Mouse (Mus musculus): ENCODE measurements around the gene Eml2. TPM values are rescaled to one million over a fixed set of nuclear protein-coding genes. Genes with fewer than 3 reads are reported as not detected.

Gene Eml2
- polyA plus RNA-seq, 1 experiment from 2014 or later: 3.4 TPM

GRCm38 (mm10) chr7:19224933-19225332 is 48.7 kb downstream of the Eml2 start:
- H3K27me3 ChIP-seq (replicated peaks; ENCODE audit: control insufficient read depth, insufficient read depth, low read length): no peaks in the 10 kb centered on the region
- ATAC-seq (no peak), DNase-seq (ENCODE audit: low spot score) (no peak)
- peaks cover 13% of the 10 kb centered on the region for H3K4me1 ChIP-seq (ENCODE audit: control insufficient read depth, insufficient read depth, low read length)
- H3K9ac ChIP-seq (ENCODE audit: low read length): no peak overlapping the region
- no peak overlapping the region for H3K4me2 ChIP-seq (ENCODE audit: low read length)
- H3K27ac ChIP-seq (ENCODE audit: low read depth, low read length): no peak overlapping the region
- no peaks in the 10 kb centered on the region for H3K9me3 ChIP-seq (replicated peaks; ENCODE audit: control insufficient read depth, low read length)
- no peaks in the 10 kb centered on the region for H3K36me3 ChIP-seq (ENCODE audit: control insufficient read depth, insufficient read depth, low read length)
- H3K4me3 ChIP-seq (ENCODE audit: low read depth, low read length): no peak overlapping the region
- 76% methylated on average over 4 of the region's 4 CpGs for WGBS

GRCm38 (mm10) chr7:19226817-19227797 is 50.9 kb downstream of the Eml2 start:
- Histone ChIP-seq H3K27ac (ENCODE audit: low read depth, low read length) (peak overlapping the region; percentile 100), H3K9me3 (replicated peaks; ENCODE audit: control insufficient read depth, low read length) (no peaks in the 10 kb centered on the region), H3K4me3 (ENCODE audit: low read depth, low read length) (peak overlapping the region; percentile 39), H3K4me1 (ENCODE audit: control insufficient read depth, insufficient read depth, low read length) (peaks cover 13% of the 10 kb centered on the region), H3K27me3 (replicated peaks; ENCODE audit: control insufficient read depth, insufficient read depth, low read length) (no peaks in the 10 kb centered on the region), H3K4me2 (ENCODE audit: low read length) (peak overlapping the region; percentile 65), H3K9ac (ENCODE audit: low read length) (peak overlapping the region; percentile 58), H3K36me3 (ENCODE audit: control insufficient read depth, insufficient read depth, low read length) (0 out of 2 replicates have a peak, but pooled peaks cover 4% of the 10 kb centered on the region)
- peak; percentile 54 for DNase-seq (ENCODE audit: low spot score)
- WGBS: 20% methylated on average over 20 of the region's 20 CpGs
- peak; percentile 18 for ATAC-seq

GRCm38 (mm10) chr7:19227883-19228792 is 51.9 kb downstream of the Eml2 start, which contains the start of gene Opa3:
Opa3 (plus strand) TSS chr7:19228334.
- peak within 1 kb of the TSS; percentile 94 for H3K4me2 ChIP-seq (ENCODE audit: low read length)
- under 1% methylated on average over 87 of the region's 91 CpGs for WGBS
- no peaks in the 10 kb centered on the region for H3K27me3 ChIP-seq (replicated peaks; ENCODE audit: control insufficient read depth, insufficient read depth, low read length)
- peaks cover 13% of the 10 kb centered on the region for H3K4me1 ChIP-seq (ENCODE audit: control insufficient read depth, insufficient read depth, low read length)
- H3K4me3 ChIP-seq (ENCODE audit: low read depth, low read length): peak within 1 kb of the TSS; percentile 39
- DNase-seq (ENCODE audit: low spot score) (peak; percentile 100), ATAC-seq (peak; percentile 94)
- H3K36me3 ChIP-seq (ENCODE audit: control insufficient read depth, insufficient read depth, low read length): 0 out of 2 replicates have a peak, but pooled peaks cover 4% of the 10 kb centered on the region
- H3K27ac ChIP-seq (ENCODE audit: low read depth, low read length): peak within 1 kb of the TSS; percentile 100
- H3K9me3 ChIP-seq (replicated peaks; ENCODE audit: control insufficient read depth, low read length): no peaks in the 10 kb centered on the region
- peak within 1 kb of the TSS; percentile 80 for H3K9ac ChIP-seq (ENCODE audit: low read length)

- H3K27me3 ChIP-seq (replicated peaks; ENCODE audit: control insufficient read depth, insufficient read depth, low read length): no peaks in the 10 kb centered on the region
- H3K4me3 ChIP-seq (ENCODE audit: low read depth, low read length): peak overlapping the region; percentile 39
- no peaks in the 10 kb centered on the region for H3K9me3 ChIP-seq (replicated peaks; ENCODE audit: control insufficient read depth, low read length)
- peak overlapping the region; percentile 94 for H3K4me2 ChIP-seq (ENCODE audit: low read length)
- DNase-seq (ENCODE audit: low spot score) (no peak), ATAC-seq (no peak)
- H3K27ac ChIP-seq (ENCODE audit: low read depth, low read length): peak overlapping the region; percentile 70; the same call in 1 of the 2 replicates
- 0 out of 2 replicates have a peak, but pooled peaks cover 4% of the 10 kb centered on the region for H3K36me3 ChIP-seq (ENCODE audit: control insufficient read depth, insufficient read depth, low read length)
- WGBS: under 1% methylated on average over 14 of the region's 14 CpGs
- H3K4me1 ChIP-seq (ENCODE audit: control insufficient read depth, insufficient read depth, low read length): peaks cover 13% of the 10 kb centered on the region
- peak overlapping the region; percentile 75 for H3K9ac ChIP-seq (ENCODE audit: low read length)
Observed at GRCm38 (mm10) chr7:19228793-19229148, 52.5 kb downstream of the Eml2 start.

GRCm38 (mm10) chr7:19229404-19229803 is 53.2 kb downstream of the Eml2 start:
- ATAC-seq (no peak), DNase-seq (ENCODE audit: low spot score) (no peak)
- H3K9ac ChIP-seq (ENCODE audit: low read length): peak overlapping the region; percentile 75
- peak overlapping the region; percentile 39 for H3K4me3 ChIP-seq (ENCODE audit: low read depth, low read length)
- peak overlapping the region; percentile 94 for H3K4me2 ChIP-seq (ENCODE audit: low read length)
- 53% methylated on average over 5 of the region's 5 CpGs for WGBS
- no peaks in the 10 kb centered on the region for H3K27me3 ChIP-seq (replicated peaks; ENCODE audit: control insufficient read depth, insufficient read depth, low read length)
- H3K36me3 ChIP-seq (ENCODE audit: control insufficient read depth, insufficient read depth, low read length): 0 out of 2 replicates have a peak, but pooled peaks cover 4% of the 10 kb centered on the region
- no peaks in the 10 kb centered on the region for H3K9me3 ChIP-seq (replicated peaks; ENCODE audit: control insufficient read depth, low read length)
- peaks cover 13% of the 10 kb centered on the region for H3K4me1 ChIP-seq (ENCODE audit: control insufficient read depth, insufficient read depth, low read length)
- 0 out of 2 replicates have a peak overlapping the region, but pooled peaks have one; percentile 70 for H3K27ac ChIP-seq (ENCODE audit: low read depth, low read length)

GRCm38 (mm10) chr7:19230041-19230580 is 53.9 kb downstream of the Eml2 start:
- H3K4me1 ChIP-seq (ENCODE audit: control insufficient read depth, insufficient read depth, low read length): peaks cover 13% of the 10 kb centered on the region
- H3K4me3 ChIP-seq (ENCODE audit: low read depth, low read length): no peak overlapping the region
- no peak overlapping the region for H3K9ac ChIP-seq (ENCODE audit: low read length)
- H3K27ac ChIP-seq (ENCODE audit: low read depth, low read length): no peak overlapping the region
- WGBS: 98% methylated on average over 2 of the region's 2 CpGs
- 0 out of 2 replicates have a peak, but pooled peaks cover 4% of the 10 kb centered on the region for H3K36me3 ChIP-seq (ENCODE audit: control insufficient read depth, insufficient read depth, low read length)
- H3K9me3 ChIP-seq (replicated peaks; ENCODE audit: control insufficient read depth, low read length): no peaks in the 10 kb centered on the region
- H3K4me2 ChIP-seq (ENCODE audit: low read length): no peak overlapping the region
- no peaks in the 10 kb centered on the region for H3K27me3 ChIP-seq (replicated peaks; ENCODE audit: control insufficient read depth, insufficient read depth, low read length)
- ATAC-seq (no peak), DNase-seq (ENCODE audit: low spot score) (no peak)

- Histone ChIP-seq H3K4me2 (ENCODE audit: low read length) (no peak overlapping the region), H3K9ac (ENCODE audit: low read length) (no peak overlapping the region), H3K4me3 (ENCODE audit: low read depth, low read length) (no peak overlapping the region), H3K9me3 (replicated peaks; ENCODE audit: control insufficient read depth, low read length) (no peaks in the 10 kb centered on the region), H3K27ac (ENCODE audit: low read depth, low read length) (no peak overlapping the region), H3K36me3 (ENCODE audit: control insufficient read depth, insufficient read depth, low read length) (0 out of 2 replicates have a peak, but pooled peaks cover 4% of the 10 kb centered on the region), H3K4me1 (ENCODE audit: control insufficient read depth, insufficient read depth, low read length) (peaks cover 13% of the 10 kb centered on the region), H3K27me3 (replicated peaks; ENCODE audit: control insufficient read depth, insufficient read depth, low read length) (no peaks in the 10 kb centered on the region)
- DNase-seq (ENCODE audit: low spot score): no peak
- 92% methylated on average over 5 of the region's 5 CpGs for WGBS
- ATAC-seq: no peak
Observed at GRCm38 (mm10) chr7:19230899-19231298, 54.7 kb downstream of the Eml2 start.

GRCm38 (mm10) chr7:19231849-19232248 is 55.6 kb downstream of the Eml2 start:
- H3K4me3 ChIP-seq (ENCODE audit: low read depth, low read length): no peak overlapping the region
- H3K27ac ChIP-seq (ENCODE audit: low read depth, low read length): no peak overlapping the region
- no peak overlapping the region for H3K9ac ChIP-seq (ENCODE audit: low read length)
- 0 out of 2 replicates have a peak, but pooled peaks cover 4% of the 10 kb centered on the region for H3K36me3 ChIP-seq (ENCODE audit: control insufficient read depth, insufficient read depth, low read length)
- no peaks in the 10 kb centered on the region for H3K9me3 ChIP-seq (replicated peaks; ENCODE audit: control insufficient read depth, low read length)
- no peak overlapping the region for H3K4me2 ChIP-seq (ENCODE audit: low read length)
- H3K27me3 ChIP-seq (replicated peaks; ENCODE audit: control insufficient read depth, insufficient read depth, low read length): no peaks in the 10 kb centered on the region
- DNase-seq (ENCODE audit: low spot score) (no peak), ATAC-seq (no peak)
- WGBS: 93% methylated on average over 3 of the region's 3 CpGs
- peaks cover 10% of the 10 kb centered on the region for H3K4me1 ChIP-seq (ENCODE audit: control insufficient read depth, insufficient read depth, low read length)

Measured in forebrain, embryonic 14.5 days (tissue).